Mouse (Mus musculus) ES-Bruce4 (cell line): ENCODE measurements around the gene Maml2. TPM values are rescaled to one million over a fixed set of nuclear protein-coding genes. Genes with fewer than 3 reads are reported as not detected.

ENCODE experiments used
- H3K27ac ChIP-seq: 2 replicates; pipeline ENCODE4 v1.5.1; 2012; ENCODE audit warnings: low read length, inconsistent platforms; ENCODE audit not compliant: insufficient read depth
- H3K27me3 ChIP-seq: 2 replicates; pipeline ENCODE4 v1.6.1; 2012; ENCODE audit warnings: mild to moderate bottlenecking, low read length, inconsistent platforms; ENCODE audit not compliant: control insufficient read depth, poor library complexity, insufficient read depth, severe bottlenecking
- H3K36me3 ChIP-seq: 2 replicates; pipeline ENCODE4 v1.6.1; 2012; ENCODE audit warnings: inconsistent platforms, mild to moderate bottlenecking, low read length, moderate library complexity; ENCODE audit not compliant: control insufficient read depth, poor library complexity, insufficient read depth, severe bottlenecking
- H3K4me1 ChIP-seq: one replicate; pipeline ENCODE4 v1.8.1; 2011; ENCODE audit warnings: low read length; ENCODE audit not compliant: control insufficient read depth, insufficient read depth
- H3K4me3 ChIP-seq: 2 replicates; pipeline ENCODE4 v1.5.1; 2011; ENCODE audit warnings: low read depth, mild to moderate bottlenecking, low read length
- H3K9ac ChIP-seq: 2 replicates; pipeline ENCODE4 v1.6.1; 2012; ENCODE audit warnings: low read depth, mild to moderate bottlenecking, inconsistent platforms; ENCODE audit not compliant: poor library complexity, severe bottlenecking
- H3K9me3 ChIP-seq: replicated peaks from 2 replicates; pipeline ENCODE4 v1.6.1; 2012; ENCODE audit warnings: mild to moderate bottlenecking, low read length, inconsistent platforms; ENCODE audit not compliant: control insufficient read depth, poor library complexity, insufficient read depth, severe bottlenecking
- CTCF ChIP-seq: IDR thresholded peaks from one replicate; pipeline ENCODE4 v1.8.1; 2011; ENCODE audit warnings: low read depth, low read length
- EP300 ChIP-seq: IDR thresholded peaks from 2 replicates; pipeline ENCODE4 v1.6.1; 2011; ENCODE audit warnings: low read depth, low read length; ENCODE audit not compliant: insufficient read depth
- POLR2A ChIP-seq: IDR thresholded peaks from one replicate; pipeline ENCODE4 v1.8.1; 2011; ENCODE audit warnings: low read length; ENCODE audit not compliant: insufficient read depth
- polyA plus RNA-seq: library from polyadenylated mRNA; stranded (reverse); fragments of >200 nt; gene quantifications from 2 replicates; pipeline ENCODE4 v1.2.4, GENCODE M21; 2011; ENCODE audit warnings: low read depth; ENCODE audit not compliant: missing spikeins, insufficient read depth, insufficient read length

Maml2 gene
- 1.4 and 1.9 TPM in 2 replicates for polyA plus RNA-seq

DNA sequence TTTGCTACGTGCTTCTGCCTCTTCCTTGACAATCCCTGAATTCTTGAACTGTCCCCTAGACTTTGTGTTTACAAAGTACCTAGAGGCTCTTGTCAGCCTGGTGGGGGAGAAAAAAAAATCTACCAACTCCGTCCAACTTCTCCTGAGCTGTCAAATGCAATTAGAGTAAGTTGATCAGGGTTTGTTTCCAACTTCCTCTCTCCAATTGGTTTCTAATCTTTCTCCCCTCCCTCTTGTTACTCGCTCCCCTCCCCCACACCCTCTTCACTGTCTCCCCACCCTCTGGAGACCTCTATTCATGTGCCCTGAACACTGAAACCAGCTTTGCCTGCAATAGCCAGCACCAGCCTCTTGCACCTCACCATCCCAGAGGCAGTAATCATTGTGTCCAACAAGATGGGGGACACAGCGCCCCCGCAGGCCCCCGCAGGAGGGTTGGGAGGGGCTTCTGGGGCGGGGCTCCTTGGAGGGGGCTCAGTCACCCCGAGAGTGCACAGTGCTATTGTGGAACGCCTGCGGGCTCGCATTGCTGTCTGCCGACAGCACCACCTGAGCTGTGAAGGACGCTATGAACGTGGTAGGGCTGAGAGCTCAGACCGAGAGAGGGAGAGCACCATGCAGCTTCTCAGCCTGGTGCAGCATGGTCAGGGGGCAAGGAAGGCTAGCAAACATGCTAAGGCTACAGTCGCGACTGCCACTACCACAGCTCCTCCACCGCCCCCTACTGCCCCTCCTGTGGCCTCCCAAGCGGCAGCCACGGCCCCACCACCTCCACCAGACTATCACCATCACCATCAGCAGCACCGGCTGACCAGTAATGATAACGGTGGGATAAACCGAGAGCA lies at the start of gene Maml2:
Maml2 (plus strand) TSS at position 290 of the 845 bp plus-strand sequence.
- Histone ChIP-seq H3K9me3 (no peaks in the 10 kb centered on the region), H3K4me1 (no peaks in the 10 kb centered on the region), H3K36me3 (no peaks in the 10 kb centered on the region), H3K9ac (no peak within 1 kb of the TSS), H3K27me3 (peaks cover 7% of the 10 kb centered on the region), H3K27ac (no peak within 1 kb of the TSS), H3K4me3 (peak within 1 kb of the TSS; percentile 59)
- TF ChIP-seq CTCF = peak; percentile 16
- TF ChIP-seq EP300 = no peak

GRCm38 (mm10) chr9:13248104-13248503 lies 49.7 kb upstream of the Maml2 start:
- Histone ChIP-seq H3K36me3 (no peaks in the 10 kb centered on the region), H3K9me3 (no peaks in the 10 kb centered on the region), H3K4me1 (no peaks in the 10 kb centered on the region), H3K27ac (no peak overlapping the region), H3K27me3 (no peaks in the 10 kb centered on the region), H3K4me3 (no peak overlapping the region), H3K9ac (no peak overlapping the region)
- TF ChIP-seq POLR2A (no peak), EP300 (no peak), CTCF (no peak)

DNA sequence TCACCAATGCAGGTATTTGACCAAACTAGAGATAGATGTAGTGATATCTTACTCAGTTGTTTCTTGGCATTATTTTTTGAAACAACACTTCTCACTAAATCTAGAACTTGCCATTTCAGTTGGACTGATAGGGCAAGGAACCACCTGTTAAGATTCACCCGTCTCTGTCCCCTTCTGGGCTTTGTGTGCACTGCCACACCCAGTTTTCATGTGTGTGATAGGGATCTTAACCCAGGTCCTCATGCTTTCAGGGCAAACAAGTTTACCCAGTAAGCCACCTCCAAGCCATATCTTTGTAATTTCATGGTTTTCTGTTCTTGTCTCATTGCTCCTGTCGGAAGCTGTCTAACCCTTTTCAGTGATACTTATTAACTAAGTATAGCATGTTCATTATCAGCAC lies 46.5 kb upstream of the Maml2 start:
- no peaks in the 10 kb centered on the region for H3K4me1 ChIP-seq
- H3K36me3 ChIP-seq = no peaks in the 10 kb centered on the region
- no peak overlapping the region for H3K4me3 ChIP-seq
- no peak overlapping the region for H3K27ac ChIP-seq
- no peak for TF ChIP-seq EP300
- no peak for TF ChIP-seq POLR2A
- TF ChIP-seq CTCF = no peak
- no peak overlapping the region for H3K9ac ChIP-seq
- H3K27me3 ChIP-seq = no peaks in the 10 kb centered on the region
- H3K9me3 ChIP-seq = no peaks in the 10 kb centered on the region

DNA sequence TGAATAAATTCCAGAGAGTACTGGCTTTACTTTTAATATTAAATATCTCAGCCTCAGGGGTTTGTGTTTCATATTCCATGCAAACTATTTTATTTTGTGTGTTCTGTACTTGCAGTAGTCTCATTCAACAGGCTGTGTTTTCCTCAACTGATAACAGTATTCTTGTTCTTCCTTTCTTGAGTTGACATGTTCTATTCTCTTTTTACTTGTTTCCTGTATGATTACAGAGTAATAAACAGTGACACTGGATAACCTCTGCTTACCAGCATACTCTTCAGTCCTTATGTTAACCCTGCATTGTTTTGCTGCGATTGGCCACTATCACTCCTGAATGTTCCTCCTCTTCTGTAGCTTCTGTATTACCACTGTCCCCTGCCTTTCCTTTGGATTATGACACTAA lies 41.0 kb upstream of the Maml2 start:
- H3K9me3 ChIP-seq = no peaks in the 10 kb centered on the region
- H3K4me3 ChIP-seq = no peak overlapping the region
- no peak overlapping the region for H3K9ac ChIP-seq
- no peaks in the 10 kb centered on the region for H3K27me3 ChIP-seq
- TF ChIP-seq CTCF = no peak
- no peak for TF ChIP-seq POLR2A
- no peak for TF ChIP-seq EP300
- no peaks in the 10 kb centered on the region for H3K4me1 ChIP-seq
- H3K27ac ChIP-seq = no peak overlapping the region
- H3K36me3 ChIP-seq = no peaks in the 10 kb centered on the region

- Histone ChIP-seq H3K4me3 (no peak overlapping the region), H3K27ac (no peak overlapping the region), H3K9ac (no peak overlapping the region), H3K36me3 (no peaks in the 10 kb centered on the region), H3K9me3 (no peaks in the 10 kb centered on the region), H3K27me3 (no peaks in the 10 kb centered on the region), H3K4me1 (no peaks in the 10 kb centered on the region)
- no peak for TF ChIP-seq POLR2A
- TF ChIP-seq CTCF = no peak
- no peak for TF ChIP-seq EP300
These were observed 39.6 kb upstream of the Maml2 start for GRCm38 (mm10) chr9:13258173-13258572.

- H3K27me3 ChIP-seq = no peaks in the 10 kb centered on the region
- H3K4me3 ChIP-seq = no peak overlapping the region
- no peak for TF ChIP-seq EP300
- TF ChIP-seq POLR2A = no peak
- TF ChIP-seq CTCF = no peak
These were observed 36.8 kb upstream of the Maml2 start for GRCm38 (mm10) chr9:13260980-13261379.

More at GRCm38 (mm10) chr9:13260980-13261379, 36.8 kb upstream of the Maml2 start:
- no peak overlapping the region for H3K27ac ChIP-seq
- H3K9ac ChIP-seq = no peak overlapping the region
- H3K9me3 ChIP-seq = no peaks in the 10 kb centered on the region
- H3K36me3 ChIP-seq = no peaks in the 10 kb centered on the region
- no peaks in the 10 kb centered on the region for H3K4me1 ChIP-seq
